Mouse (Mus musculus): ENCODE data around the gene Elavl3.

The Elavl3 gene

GRCm38 (mm10) chr9:22058011-22058424 lies 6.2 kb upstream of the Elavl3 start:
- no peak for DNase-seq (ENCODE audit: low read depth, low spot score)

GRCm38 (mm10) chr9:22057031-22057517 lies 5.3 kb upstream of the Elavl3 start:
- DNase-seq (ENCODE audit: low read depth, low spot score), result no peak

GRCm38 (mm10) chr9:22056303-22056910 lies 4.6 kb upstream of the Elavl3 start:
- no peak for DNase-seq (ENCODE audit: low read depth, low spot score)

GRCm38 (mm10) chr9:22055713-22056112 lies 3.9 kb upstream of the Elavl3 start:
- no peak for DNase-seq (ENCODE audit: low read depth, low spot score)

- peak; percentile 81 for DNase-seq (ENCODE audit: low read depth, low spot score)
Observed at GRCm38 (mm10) chr9:22054411-22055076, 2.7 kb upstream of the Elavl3 start.

GRCm38 (mm10) chr9:22053657-22054056 lies 1.8 kb upstream of the Elavl3 start:
- no peak for DNase-seq (ENCODE audit: low read depth, low spot score)

GRCm38 (mm10) chr9:22051161-22051957 lies 464 bp downstream of the Elavl3 start:
- DNase-seq (ENCODE audit: low read depth, low spot score), result no peak

GRCm38 (mm10) chr9:22050351-22050889 lies 1.4 kb downstream of the Elavl3 start:
- DNase-seq (ENCODE audit: low read depth, low spot score), result peak; percentile 54

GRCm38 (mm10) chr9:22049721-22050270 lies 2.0 kb downstream of the Elavl3 start:
- DNase-seq (ENCODE audit: low read depth, low spot score), result no peak

- no peak for DNase-seq (ENCODE audit: low read depth, low spot score)
Observed at GRCm38 (mm10) chr9:22049315-22049714, 2.5 kb downstream of the Elavl3 start.

GRCm38 (mm10) chr9:22047329-22047728 lies 4.5 kb downstream of the Elavl3 start:
- DNase-seq (ENCODE audit: low read depth, low spot score), result no peak

GRCm38 (mm10) chr9:22041832-22042231 lies 10.0 kb downstream of the Elavl3 start:
- DNase-seq (ENCODE audit: low read depth, low spot score), result no peak

GRCm38 (mm10) chr9:22037826-22038225 lies 14.0 kb downstream of the Elavl3 start:
- no peak for DNase-seq (ENCODE audit: low read depth, low spot score)

GRCm38 (mm10) chr9:22035300-22036044 lies 16.4 kb downstream of the Elavl3 start:
- DNase-seq (ENCODE audit: low read depth, low spot score), result no peak

- DNase-seq (ENCODE audit: low read depth, low spot score), result no peak
Observed at GRCm38 (mm10) chr9:22030386-22030785, 21.4 kb downstream of the Elavl3 start.

GRCm38 (mm10) chr9:22028467-22028866 lies 23.4 kb downstream of the Elavl3 start:
- no peak for DNase-seq (ENCODE audit: low read depth, low spot score)

GRCm38 (mm10) chr9:22024592-22024991 lies 27.2 kb downstream of the Elavl3 start:
- DNase-seq (ENCODE audit: low read depth, low spot score), result no peak

GRCm38 (mm10) chr9:22017208-22017825 lies 34.5 kb downstream of the Elavl3 start:
- DNase-seq (ENCODE audit: low read depth, low spot score), result no peak

- DNase-seq (ENCODE audit: low read depth, low spot score), result no peak
Observed at GRCm38 (mm10) chr9:22016245-22016644, 35.6 kb downstream of the Elavl3 start.

GRCm38 (mm10) chr9:22012731-22013130 lies 39.1 kb downstream of the Elavl3 start:
- no peak for DNase-seq (ENCODE audit: low read depth, low spot score)

GRCm38 (mm10) chr9:22011055-22011454 lies 40.8 kb downstream of the Elavl3 start:
- DNase-seq (ENCODE audit: low read depth, low spot score), result no peak

All from WW6 (cell line).